Mouse (Mus musculus) left cerebral cortex, adult 8-10 months (tissue): ENCODE measurements around the gene Ccdc189. TPM values are rescaled to one million over a fixed set of nuclear protein-coding genes. Genes with fewer than 3 reads are reported as not detected.
"Not testable (repeated sequence)": the region's sequence is repeated elsewhere in the genome, so short reads cannot be mapped to it uniquely, and the experiment has no call there.

Experiments used
- DNase-seq, 2 experiments: peaks; one replicate each; pipeline ENCODE4 v3.0.0; 2022; ENCODE audit warnings: low spot score in 2 of 2
- total RNA-seq, 4 experiments: library from RNA; stranded (reverse); gene quantifications; 2 replicates each; pipeline ENCODE4 v1.2.4; 2022

Ccdc189 gene
- total RNA-seq = 10 to 100 TPM in 2 of 4 experiments, 1 to 10 TPM in 2; 7.4 to 10.5 (median 10.0) TPM

DNA sequence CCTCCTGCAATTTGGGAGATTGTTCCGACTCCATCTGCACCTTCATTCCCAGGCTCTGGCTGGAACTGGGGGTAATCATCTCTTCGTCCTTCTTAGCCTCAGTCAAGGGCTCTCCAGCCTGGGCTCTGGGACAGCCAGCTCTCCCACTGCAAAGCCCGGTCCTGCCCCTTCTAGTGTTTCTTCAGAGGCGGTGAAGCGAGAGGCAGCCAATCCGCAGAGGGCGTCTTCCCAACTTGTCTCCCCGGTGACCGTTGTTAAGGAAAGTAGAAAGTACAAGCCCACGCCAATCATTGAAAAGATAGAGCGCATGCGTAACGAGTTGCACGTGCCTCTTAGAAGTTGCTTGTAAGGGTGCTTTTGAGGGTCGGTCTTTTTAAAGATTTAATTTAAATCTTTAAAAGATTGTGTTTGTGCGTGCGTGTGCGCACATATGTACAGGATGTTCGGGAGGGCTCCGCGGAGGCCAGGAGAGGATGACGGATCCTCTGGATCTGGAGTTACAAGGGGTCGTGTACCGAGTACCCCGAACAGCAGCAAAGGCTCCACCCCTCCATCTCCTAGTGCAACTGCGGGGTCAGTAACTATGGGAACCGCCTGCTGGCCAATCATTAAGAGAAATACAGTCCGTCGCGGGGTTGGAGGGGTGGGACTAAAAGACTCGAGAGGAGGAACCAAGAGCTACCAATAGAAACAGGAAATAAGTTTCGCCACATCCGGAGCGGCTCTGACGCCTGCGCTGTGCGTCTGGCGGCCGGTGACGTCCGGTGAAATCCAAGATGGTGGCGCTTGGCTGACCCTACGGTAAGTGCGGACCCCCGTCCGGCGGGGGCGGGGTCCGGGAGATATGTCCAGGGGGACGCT lies at the start of gene Ccdc189, which contains the start of gene Rnf40:
Gene Ccdc189 (minus strand): TSS at position 585 of the 861 bp plus-strand sequence.
Gene Rnf40 (plus strand): TSS at position 757 of the 861 bp plus-strand sequence.
- DNase-seq = peak; percentile 85 to 98

DNA sequence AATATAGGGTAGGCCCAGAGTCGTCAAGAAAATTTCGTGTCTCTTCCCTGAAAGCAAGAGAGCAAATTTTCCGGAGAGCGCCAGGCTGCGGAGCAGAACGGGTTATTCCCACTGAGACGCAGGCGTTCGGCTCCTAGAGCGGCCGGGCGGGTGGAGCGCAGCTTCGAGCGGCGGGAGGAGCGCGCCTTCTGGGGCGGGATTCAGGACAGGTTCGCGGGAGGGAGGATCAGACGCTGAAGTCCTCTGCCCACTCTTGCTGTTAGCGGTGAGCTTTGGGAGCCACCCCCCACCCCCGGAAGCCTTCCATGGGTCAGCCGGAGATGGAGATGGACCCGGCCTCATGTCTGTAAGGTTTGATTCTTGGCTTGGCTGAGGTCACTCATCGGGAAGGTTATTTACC lies 48.6 kb upstream of the Ccdc189 start:
- peak; percentile 39 to 69 for DNase-seq

DNA sequence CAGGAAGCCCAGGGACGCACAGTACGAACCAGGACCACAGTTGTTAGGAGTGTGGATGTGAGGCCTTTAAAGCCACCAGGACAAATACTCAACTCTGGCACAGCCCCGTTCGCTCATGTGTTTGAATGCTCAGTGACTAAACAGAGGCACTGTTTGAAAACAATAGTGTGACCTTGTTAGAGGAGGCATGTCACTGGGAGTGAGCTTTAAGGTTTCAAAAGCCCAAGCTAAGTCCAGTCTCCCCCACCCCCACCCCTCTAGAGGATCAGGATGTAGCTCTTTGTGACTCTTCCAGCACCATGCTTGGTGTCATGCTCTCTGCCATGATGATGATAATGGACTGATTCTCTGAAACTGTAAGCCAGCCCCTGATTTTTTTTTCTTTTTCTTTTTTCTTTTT lies 43.0 kb upstream of the Ccdc189 start:
- no peak for DNase-seq

DNA sequence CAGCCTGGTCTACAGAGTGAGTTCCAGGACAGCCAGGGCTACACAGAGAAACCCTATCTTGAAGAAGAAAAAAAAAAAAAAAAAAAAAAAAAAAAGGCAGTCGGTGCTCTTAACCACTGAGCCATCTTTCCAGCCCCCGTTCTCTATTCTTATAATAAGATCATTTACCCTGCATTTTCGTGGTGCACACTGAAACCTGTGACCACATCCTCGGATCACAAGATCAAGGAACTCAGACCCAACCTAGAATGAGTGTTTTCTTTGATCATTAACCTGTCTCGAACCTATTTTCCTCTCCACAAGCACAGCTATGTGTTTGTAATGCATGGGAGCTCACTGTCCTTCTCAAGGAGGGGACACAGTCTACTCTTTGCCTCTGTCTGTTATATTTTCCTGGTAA lies 40.3 kb upstream of the Ccdc189 start:
- DNase-seq = no peak

DNA sequence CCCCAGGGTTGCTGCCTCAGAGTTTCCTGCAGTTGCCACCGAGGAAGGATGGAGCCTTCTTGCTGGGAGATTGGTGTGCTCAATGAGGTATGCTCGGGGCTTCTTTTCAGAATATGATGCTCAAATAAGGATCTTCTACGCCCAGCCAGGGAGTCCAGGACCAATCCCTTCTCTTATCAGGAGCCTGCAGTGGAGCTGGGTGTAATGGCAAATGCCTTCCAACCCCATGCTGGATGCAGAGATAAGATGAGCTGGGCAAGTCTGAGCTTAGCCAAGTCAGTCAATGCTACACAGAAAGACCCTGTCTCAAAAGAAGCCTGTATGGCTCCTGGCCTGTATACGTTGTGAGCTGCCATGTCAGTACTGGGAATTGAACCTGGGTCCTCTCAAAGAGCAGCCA lies 38.1 kb upstream of the Ccdc189 start:
- no peak for DNase-seq

DNA sequence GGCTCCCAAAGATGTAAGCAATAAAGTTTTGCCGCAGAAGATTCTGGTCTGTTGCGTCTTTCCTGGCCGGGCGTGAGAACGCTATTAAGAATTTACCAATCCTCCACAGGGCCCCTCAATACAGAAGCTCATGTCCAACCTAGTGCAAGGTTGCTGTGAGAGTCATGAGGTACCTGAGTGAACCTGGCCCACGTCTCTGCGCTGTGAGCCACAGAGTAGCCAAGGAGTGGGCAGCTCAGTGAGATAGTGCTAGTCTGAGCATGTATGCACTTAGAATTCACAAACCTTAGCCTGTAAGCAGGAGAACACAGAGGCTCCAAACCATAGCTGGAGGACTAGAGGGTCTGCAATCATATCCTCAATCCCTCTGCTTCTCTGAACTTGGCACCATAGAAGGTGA lies 37.6 kb upstream of the Ccdc189 start:
- no peak for DNase-seq

DNA sequence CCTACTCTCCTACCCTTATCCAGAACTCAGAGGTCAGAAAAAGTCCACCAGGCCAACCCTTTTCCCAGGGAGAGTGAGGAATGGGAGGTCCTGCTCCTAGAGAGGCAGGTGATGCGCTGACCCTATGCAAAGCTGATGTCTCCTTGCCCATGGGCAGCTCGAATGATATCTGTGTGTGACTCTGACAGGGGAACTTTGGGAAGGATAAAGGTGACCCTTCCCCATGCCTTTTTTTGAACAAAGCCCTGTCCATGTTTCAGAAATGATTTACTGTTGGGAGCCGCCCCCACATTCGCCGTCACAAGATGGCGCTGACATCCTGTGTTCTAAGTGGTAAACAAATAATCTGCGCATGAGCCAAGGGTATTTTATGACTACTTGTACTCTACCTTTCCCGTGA lies 30.0 kb upstream of the Ccdc189 start:
- not testable (repeated sequence) for DNase-seq

DNA sequence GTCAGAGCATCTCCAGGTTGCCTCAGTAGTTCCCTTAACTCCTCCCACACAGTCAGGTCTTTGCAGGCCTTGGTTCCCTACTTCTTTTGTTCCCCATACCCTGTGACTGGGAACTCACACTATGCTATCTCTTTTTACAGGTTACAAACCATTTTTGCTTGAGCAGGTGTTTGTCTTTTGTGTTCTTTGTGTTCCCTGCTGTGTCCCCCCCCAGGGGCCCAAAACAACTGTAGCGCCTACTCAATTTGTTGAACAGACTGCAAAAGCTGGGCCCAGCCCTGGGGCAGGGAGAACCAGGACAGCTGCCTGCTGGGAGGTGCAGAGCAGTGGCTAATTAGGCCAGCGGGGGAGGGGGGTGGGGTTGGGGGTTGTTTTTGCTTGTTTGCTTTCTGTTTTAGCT lies 29.6 kb upstream of the Ccdc189 start:
- DNase-seq = no peak

DNA sequence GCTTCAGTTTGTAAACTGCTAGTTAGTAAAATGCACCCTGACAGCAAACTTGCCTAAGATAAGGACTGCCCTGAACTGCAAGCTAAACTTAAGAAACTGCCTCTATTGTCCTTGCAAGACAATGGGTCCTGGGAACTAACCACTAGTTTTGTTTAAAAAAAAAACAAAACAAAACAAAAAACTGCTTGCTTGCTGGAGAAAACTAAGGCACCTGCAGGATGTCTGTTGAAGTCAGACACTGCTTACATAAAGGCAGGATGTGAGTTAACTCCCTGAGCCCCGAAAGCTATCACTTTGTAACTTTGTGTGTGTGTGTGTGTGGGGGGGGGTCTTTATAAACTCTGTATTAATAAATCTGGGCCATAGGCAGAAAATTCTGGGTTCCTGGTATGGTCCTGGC lies 28.5 kb upstream of the Ccdc189 start:
- DNase-seq = no peak

DNA sequence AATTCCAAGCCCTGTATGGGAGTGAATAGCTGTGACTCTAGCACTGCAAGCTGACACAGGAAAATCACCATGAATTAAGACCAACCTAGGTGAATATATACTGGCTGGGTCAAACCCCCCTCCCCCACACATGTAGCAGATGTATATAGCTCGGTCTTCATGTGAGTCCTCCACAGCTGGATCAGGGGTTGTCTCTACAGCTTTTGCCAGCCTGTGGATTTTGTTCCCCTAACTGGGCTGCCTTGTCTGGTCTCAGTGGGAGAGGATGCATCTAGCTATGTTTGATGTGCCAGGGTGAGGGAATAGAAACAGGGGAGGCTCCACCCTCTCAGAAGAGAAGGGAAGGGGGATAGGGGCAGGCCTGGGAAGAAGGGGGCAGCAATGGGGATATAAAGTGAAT lies 27.9 kb upstream of the Ccdc189 start:
- no peak for DNase-seq

DNA sequence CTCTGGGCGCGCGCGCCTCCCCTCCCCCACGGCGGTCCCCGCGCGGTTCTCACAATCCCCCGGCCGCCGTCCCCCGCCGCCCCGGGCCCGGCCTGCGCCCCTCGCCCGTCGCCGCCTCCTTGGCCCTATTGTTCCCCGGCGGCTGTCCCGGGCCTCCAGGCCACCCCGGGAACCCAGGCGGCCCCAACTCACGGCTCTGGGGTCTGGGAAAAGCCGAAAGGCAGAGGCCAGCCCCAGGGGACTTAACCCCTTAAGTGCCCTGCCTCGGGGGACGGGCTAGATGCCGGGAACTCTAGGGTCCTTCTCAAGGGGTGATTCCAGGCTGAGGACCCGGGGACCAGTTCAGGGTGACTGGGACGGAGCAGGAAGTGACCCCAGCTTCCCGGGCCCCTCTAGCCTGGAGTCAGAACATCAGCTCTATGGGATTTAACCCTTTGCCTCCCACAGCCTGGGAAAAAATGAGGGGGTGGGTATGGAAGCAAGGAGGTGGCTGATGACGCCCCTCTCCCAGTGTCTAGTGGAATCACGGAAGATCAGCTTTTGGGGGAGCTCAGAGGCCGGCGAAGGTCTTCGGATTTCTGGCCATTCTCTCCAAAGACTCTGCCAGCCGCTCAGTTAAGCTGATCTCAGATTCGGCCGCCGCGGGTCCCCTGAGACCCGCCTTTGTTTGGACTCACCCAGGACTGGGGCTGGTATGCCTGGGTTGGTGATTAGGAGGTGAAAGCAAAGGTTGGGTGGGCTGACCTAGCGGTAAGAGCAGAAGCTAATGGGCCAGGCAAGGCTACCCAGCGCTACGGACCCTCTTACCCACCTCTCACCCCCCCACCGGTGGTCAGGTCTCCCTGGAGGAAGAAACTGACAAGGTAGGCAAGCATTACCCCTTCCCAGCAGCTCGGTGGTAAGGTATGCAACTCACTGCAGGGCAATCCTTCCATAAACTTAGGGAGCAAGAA lies 26.8 kb upstream of the Ccdc189 start, which contains the start of gene Zfp629:
Gene Zfp629 (minus strand): TSS at position 907 of the 953 bp plus-strand sequence.
- peak; percentile 61 to 72 for DNase-seq

DNA sequence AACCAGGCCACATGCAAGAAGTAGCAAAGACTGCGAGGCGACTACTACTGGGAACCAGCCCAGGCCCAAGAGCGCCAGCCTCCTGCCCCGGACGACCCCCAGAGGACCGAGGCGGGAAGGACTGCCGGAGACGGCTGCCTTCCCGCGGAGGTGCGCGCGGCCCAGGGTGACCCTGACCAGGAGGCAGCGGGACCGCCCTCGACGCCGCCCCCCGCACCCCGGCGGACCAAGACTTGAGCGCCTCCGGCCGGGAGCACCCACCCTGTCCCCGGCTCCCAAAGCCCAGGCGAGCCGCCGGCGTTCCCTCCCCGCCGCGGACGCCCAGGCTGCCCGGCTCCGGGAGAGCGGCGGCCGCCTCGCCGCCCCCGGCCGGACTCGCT lies 26.1 kb upstream of the Ccdc189 start:
- DNase-seq = no peak

DNA sequence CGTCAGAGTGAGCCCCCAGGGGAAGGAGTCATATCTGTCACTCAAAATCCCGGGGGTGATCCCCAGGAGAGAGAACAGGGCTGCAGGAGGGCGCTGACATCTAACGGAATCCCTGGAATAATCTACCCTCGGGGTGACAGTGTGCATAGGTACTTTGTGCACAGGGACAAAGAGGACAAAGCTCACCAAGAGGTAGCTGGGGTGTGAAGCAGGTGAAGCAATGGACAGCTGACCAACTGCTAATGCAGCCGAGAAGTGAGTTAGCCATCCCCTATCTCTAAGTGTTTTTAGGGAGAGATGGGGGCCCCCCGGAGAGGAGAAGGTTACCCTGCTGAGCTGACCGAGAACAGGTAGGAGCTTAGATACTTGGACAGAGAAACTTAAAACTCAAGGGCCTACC lies 25.7 kb upstream of the Ccdc189 start:
- DNase-seq = no peak

DNA sequence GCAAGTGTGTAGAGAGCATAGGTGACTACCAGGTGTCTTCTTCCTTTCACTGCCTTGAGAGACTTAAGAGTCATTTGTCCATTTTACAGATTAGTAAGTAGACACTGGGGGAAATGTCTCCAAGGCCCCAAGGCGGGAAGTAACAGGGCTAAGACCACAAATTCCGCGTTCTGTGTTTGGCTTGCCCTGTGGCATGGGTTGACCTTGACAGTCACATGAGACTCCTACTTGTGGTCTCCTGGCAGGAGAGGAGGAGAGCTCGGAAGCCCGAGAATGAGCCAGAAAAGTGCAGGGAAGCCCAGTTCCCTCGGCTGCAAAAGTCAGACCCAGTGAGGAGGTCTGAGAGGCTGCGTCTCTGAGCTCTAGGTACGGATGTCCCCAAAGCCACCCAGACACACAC lies 25.1 kb upstream of the Ccdc189 start:
- DNase-seq = no peak

DNA sequence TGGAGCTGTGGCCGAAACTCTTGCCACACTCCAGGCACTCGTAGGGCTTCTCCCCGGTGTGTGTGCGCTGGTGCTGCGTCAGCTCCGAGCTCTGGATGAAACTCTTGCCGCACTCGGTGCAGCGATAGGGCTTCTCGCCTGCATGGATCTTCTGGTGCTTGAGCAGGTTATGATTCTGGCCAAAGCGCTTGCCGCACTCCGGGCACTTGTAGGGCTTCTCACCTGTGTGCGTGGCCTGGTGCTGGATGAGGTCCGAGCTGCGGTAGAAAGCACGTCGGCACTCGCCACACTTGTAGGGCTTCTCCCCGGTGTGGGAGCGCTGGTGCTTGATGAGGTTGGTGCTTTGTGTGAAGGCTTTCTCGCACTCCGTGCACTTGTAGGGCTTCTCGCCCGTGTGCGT lies 23.2 kb upstream of the Ccdc189 start:
- DNase-seq = no peak

DNA sequence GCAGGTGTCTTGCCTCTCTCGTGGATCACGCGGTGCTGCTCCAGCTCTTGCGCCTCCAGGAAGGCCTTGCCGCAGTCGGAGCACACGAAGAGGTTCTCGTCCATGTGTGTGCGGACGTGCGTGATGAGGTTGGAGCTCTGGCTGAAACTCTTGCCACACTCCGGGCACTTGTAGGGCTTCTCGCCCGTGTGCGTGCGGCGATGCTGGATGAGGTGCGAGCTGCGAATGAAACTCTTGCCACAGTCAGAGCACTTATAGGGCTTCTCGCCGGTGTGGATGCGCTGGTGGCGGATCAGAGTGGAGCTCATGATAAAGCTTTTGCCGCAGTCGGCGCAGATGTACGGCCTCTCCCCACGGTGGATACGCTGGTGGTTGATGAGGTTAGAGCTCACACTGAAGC lies 22.6 kb upstream of the Ccdc189 start:
- DNase-seq = no peak

DNA sequence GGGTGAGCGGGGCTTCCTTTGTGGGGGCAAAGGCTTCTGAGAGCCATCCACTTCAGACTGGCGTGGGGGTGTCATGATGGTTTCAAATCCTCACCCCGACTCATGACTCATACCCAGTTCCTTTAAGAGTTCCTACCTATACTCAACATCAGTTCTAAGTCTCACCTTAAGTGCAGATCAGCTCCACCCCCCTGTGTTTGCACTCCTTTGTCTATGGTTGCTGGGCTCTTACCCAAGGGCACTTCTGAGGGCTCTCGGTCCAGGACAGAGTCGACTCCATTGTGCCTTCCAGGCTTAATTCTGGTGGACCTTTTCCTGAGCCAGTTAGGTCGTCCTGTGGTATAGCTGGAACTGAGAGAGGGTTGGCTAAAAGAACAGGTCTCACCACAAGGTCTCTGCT lies 18.8 kb upstream of the Ccdc189 start:
- no peak for DNase-seq

DNA sequence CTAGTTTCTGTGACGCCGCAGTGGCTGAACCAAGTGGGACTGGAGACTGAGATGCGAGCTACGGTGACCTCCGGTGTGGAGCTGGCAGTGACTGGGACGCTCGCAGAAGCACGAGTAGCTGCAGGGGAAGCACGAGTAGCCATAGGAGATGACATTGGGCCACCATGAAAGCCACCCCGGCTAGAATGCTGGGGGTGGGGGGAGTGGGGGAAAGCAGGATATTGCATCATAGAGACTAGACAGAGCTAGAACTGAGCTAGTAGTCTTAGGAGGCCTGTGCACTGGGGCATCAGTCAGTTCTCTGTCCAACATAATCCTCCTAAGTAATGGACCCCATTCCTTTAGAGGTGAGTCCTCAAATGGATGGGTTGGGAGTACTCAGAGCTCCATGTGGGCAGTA lies 15.9 kb upstream of the Ccdc189 start:
- no peak for DNase-seq

DNA sequence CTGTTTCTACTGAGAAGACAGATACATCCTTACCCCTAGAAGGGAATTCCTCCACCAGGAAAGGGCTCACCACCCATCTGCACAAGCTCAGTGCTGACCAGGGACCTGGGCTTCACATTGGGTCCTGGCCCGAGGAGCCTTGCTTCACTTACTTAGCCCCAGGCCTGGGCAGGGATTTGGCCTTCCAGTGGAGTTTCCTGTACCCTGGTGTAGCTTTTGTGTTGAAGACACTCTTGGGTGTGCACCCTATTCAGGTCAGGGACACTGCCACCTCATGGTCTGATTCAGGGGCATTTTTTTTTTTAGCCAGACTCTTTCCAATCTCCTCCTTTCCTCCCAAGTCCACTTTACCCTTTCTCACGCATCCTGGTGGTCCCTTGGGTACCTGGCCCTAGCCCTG lies 14.5 kb upstream of the Ccdc189 start:
- DNase-seq = no peak

DNA sequence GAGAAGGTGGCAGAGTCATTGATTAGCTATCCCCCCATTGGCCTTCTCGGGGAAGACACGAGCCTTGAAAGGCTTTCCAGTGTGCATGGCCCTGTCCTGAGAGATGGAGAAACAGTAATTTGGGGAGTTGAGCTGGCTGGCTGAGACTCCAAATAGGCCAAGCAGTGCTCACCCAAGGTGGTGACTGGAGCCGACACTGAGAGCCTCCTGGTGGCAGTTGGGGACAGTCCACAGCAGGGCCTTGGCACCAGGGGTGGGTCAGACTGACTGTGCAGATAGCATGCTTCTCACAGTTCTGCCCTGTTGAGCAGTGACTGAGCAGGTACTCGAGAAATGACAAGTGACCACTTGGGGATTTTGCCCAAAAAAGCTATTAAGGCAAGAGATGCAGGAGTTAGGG lies 13.3 kb upstream of the Ccdc189 start:
- DNase-seq = no peak

DNA sequence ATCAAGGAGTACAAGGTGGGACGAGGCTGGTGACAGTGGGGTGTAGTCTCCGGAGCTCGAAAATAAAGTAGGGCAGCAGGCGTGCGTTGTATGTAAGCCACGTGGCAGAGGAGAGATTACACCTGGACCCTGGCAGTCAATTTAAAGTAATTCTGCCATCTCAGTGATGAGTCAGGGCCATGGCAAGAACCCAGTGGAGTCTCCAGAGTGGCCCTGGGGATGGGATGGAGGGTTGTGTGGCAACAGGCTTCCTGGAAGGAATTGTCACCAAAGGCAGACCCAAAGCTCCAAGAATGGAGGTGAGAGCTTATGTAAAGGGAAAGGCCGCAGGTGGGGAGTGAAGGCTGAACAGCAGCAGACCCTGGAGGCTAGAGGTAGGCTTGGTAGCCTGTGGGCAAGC lies 12.2 kb upstream of the Ccdc189 start:
- DNase-seq = no peak

DNA sequence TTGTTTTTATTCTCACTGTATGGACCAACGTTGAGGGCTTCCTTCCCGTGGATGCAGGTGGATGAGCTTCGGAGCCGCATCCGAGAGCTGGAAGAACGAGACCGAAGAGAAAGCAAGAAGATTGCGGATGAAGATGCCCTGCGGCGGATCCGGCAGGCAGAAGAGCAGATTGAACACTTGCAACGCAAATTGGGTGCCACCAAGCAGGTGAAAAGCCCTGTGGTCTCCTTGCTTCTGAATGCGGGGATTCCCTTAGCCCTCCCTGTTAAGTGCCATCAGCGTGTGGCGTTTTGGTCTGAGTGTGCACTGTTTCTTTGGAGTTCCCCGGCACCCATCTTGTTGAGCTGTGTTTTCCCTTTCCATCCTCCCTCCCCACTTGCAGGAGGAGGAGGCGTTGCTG lies 8.4 kb upstream of the Ccdc189 start:
- no peak for DNase-seq
